Mouse (Mus musculus): Measurements from ENCODE around the gene Dop1a. TPM values are rescaled to one million over a fixed set of nuclear protein-coding genes. Genes with fewer than 3 reads are reported as not detected.

Gene Dop1a
- 8.5 and 8.6 TPM in 2 replicates for polyA plus RNA-seq (2015; fragmentation: Nextera tagmentation; extraction: Ambion mirVana)

DNA sequence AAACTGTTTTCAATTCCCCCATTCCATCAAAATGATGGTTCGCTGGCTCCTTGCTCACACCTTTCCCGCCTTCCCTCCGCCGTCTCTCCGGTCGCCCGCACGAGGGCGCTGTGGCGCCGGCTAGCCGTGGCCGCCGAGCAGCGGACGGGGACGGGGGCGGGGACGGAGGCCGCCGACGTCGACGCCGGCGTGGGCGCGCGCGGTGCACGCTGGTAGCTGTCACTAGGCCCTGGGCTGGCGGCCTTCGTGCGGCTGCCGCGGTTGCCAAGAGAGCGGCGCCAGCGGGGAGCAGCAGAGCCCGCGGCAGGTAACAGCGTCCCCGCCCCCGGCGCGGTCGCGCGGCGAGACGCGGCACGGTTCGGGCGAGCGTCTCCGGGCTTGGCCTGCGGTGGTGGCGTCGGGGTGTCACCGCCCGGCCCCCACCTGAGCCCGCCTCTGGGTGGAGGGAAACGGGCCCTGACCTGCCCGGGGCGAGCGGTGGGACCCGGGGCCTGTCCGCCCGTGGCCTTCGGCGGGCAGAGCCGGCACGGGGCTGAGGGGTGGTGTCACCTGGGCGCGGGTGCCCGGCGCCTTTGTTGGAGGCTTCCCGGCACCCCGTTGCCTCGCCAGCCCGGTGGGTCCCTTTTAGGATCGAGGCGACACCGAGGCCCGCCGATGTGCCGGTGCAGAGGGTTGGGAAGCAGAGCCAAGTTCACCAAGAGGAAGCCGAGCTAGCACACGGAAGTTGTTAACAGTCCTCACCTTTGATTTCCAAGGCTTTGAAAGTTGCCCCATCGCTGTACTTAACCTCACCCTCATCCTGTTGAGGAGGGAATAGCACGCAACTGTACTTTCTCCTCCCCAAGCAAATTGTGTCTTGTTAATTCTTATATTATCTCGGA, at the start of gene Dop1a:
Gene Dop1a (plus strand): TSS at position 165 of the 881 bp plus-strand sequence.

DNA sequence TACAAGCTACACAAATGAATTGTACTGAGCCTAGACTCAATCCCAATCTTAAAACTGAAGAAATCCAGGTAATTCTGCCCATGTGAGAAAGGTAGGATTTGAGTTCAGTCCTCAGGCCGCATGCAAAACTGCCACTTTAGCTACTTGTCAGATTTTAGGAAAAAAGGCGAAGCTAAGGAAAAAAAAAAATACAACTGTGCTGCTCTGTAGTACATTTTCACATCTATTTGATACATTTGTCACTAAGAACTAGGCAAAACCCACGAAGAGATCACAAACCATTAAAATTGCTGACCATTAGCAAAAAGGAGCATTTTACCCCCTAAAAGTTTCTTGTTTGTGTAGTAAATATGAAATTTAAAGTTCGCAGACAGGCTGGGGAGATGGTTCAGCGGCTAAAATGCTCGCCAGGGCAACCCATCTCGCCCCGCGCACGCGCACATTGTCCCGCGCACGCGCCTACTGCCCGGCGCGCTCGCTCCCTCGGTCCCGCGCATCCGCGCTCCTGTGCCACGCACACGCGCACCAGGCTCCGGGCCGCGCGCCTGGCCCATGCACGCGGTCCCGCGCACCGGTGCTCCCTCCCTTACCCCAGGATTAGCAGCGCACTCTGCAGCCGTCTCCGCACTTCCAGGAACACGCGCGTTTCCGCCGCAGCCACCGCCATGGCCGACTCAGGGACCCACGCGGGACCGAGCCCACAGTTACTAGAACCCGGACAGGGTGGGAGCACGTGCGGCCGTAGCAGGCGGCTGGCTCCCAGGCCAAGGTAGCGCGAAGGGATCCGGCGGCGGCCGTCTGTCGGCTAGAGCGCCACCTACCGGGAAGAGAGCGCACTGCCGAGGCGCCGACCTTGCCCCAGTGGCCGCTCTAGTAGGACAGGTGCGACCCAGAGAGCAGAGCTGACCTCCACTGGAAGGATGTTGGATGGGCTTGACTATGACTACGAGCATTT, 2.5 kb upstream of the Dop1a start, which contains the start of gene Ube2cbp:
Gene Ube2cbp (minus strand): TSS at position 800 of the 955 bp plus-strand sequence.

DNA sequence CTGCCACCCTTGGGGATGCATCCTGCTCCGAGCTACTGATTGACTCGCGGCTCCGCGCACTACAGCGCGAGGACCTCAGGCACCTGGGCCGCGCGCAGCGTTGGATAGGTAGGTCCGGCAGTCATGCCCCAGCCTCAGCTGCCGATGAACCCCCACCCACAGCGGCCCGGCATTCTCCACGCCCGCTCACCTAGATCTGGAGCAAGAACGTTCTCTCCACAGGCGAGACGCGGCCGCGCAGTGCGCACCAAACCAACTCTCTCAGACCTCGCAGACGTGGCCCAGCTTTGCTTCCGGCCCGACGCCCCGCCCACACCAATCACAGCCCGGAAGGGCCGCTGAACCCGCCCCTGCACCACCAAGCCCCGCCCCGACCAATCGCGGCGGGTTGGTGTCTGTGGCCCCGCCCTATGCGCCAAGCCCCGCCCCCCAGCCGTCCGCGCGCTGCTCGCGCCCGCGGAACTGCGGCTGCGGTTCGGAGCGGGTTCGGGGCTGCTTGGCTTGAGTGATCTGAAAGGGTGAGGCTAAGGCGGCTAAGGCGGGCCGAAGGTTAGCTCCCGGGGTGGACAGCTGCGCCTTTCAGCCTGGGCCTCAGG, 104.7 kb downstream of the Dop1a start, which contains the start of the genes Pgm3 and Rwdd2a:
Gene Pgm3 (minus strand): TSS at position 303 of the 596 bp plus-strand sequence.
Gene Rwdd2a (plus strand): TSS at position 452 of the 596 bp plus-strand sequence.

Other genes with a start within 250 kb of the Dop1a start
- gene Ube2cbp, start 2.2 kb upstream of the Dop1a start, polyA plus RNA-seq (2015; fragmentation: Nextera tagmentation; extraction: Ambion mirVana), result 1.8 and 1.9 TPM in 2 replicates
- gene Pgm3, start 104.7 kb downstream of the Dop1a start, polyA plus RNA-seq (2015; fragmentation: Nextera tagmentation; extraction: Ambion mirVana), result 15.8 and 19.4 TPM in 2 replicates
- 1.6 and 1.9 TPM in 2 replicates for gene Rwdd2a, start 104.8 kb downstream of the Dop1a start, polyA plus RNA-seq (2015; fragmentation: Nextera tagmentation; extraction: Ambion mirVana)
- 70.4 and 92.2 TPM in 2 replicates for gene Me1, start 228.8 kb downstream of the Dop1a start, polyA plus RNA-seq (2015; fragmentation: Nextera tagmentation; extraction: Ambion mirVana)

Data from urinary bladder, postnatal 0 days (tissue).